7 mouse cellular contexts compared by ENCODE assay signal in genomic region chr11:45752237-45752636, GRCm38 (mm10).
DNase-seq lines count a peak whose midpoint lies in the region; ATAC-seq and TF ChIP-seq lines count a peak whose summit lies in the region.

No protein-coding gene starts in this region.

- peak; percentile 74; the same call in 1 of the 2 replicates for ATAC-seq in kidney, postnatal 0 days (replicated peaks; ENCODE audit: low FRiP score, low read depth)
- ATAC-seq in liver, embryonic 14.5 days (ENCODE audit: insufficient read depth) = 0 out of 2 replicates have a peak, but pooled peaks have one; percentile 33

- peak; percentile 19; the same call in 1 of the 2 replicates for TF ChIP-seq CTCF in bone marrow macrophage, adult 2 months (IDR thresholded peaks at IDR 0.05; ENCODE audit: low read depth, low read length)
- TF ChIP-seq CTCF in kidney, postnatal 0 days (IDR thresholded peaks at IDR 0.05; ENCODE audit: low read depth) = peak; percentile 82
- peak; percentile 74 for TF ChIP-seq CTCF in liver, embryonic 14.5 days (IDR thresholded peaks at IDR 0.05; ENCODE audit: low read depth)

- no peak for TF ChIP-seq POLR2A in bone marrow macrophage, adult 2 months (IDR thresholded peaks at IDR 0.05; ENCODE audit: borderline replicate concordance, low read depth, low read length)

- no peaks in the 10 kb centered on the region for H3K36me3 ChIP-seq in kidney, postnatal 0 days (ENCODE audit: insufficient read depth, low read length)
- H3K36me3 ChIP-seq in liver, embryonic 14.5 days (replicated peaks; ENCODE audit: control insufficient read depth, insufficient read depth, low read depth) = no peaks in the 10 kb centered on the region

- WGBS in kidney, postnatal 0 days = 35% methylated on average over 1 of the region's 1 CpGs
- 30% methylated on average over 1 of the region's 1 CpGs for WGBS in liver, embryonic 14.5 days (ENCODE audit: insufficient replicate concordance)

- no peaks in the 10 kb centered on the region for H3K9me3 ChIP-seq in kidney, postnatal 0 days (replicated peaks; ENCODE audit: low read length)
- H3K9me3 ChIP-seq in liver, embryonic 14.5 days (ENCODE audit: control insufficient read depth, low read length) = no peaks in the 10 kb centered on the region

- H3K9ac ChIP-seq in kidney, postnatal 0 days (ENCODE audit: low read depth, low read length) = no peak overlapping the region
- no peak overlapping the region for H3K9ac ChIP-seq in liver, embryonic 14.5 days (replicated peaks)

- DNase-seq in 3134 (ENCODE audit: extremely low read depth, insufficient read length, low spot score) (peak; percentile 8), 416B (ENCODE audit: low read depth) (peak; percentile 68)
- DNase-seq in gastrocnemius, postnatal 14 days = peak; percentile 24
- DNase-seq in kidney, postnatal 0 days (ENCODE audit: low spot score) = peak; percentile 89
- peak; percentile 4 to 31 (median 6) for DNase-seq in liver, embryonic 14.5 days (ENCODE audit: low read depth in 3 of 3, low spot score in 3 of 3)
- peak; percentile 62 for DNase-seq in retina, postnatal 1 day

- H3K4me3 ChIP-seq in bone marrow macrophage, adult 2 months (ENCODE audit: insufficient read depth, low read length) = no peak overlapping the region
- H3K4me3 ChIP-seq in kidney, postnatal 0 days (replicated peaks; ENCODE audit: low read depth, low read length) = no peak overlapping the region
- H3K4me3 ChIP-seq in liver, embryonic 14.5 days (ENCODE audit: insufficient read depth in 1 of 2, low read depth in 2 of 2, low read length in 2 of 2) = no peak overlapping the region

- H3K27ac ChIP-seq in bone marrow macrophage, adult 2 months (ENCODE audit: insufficient read depth, low read depth, low read length) = peak overlapping the region; percentile 80
- H3K27ac ChIP-seq in kidney, postnatal 0 days = no peak overlapping the region
- H3K27ac ChIP-seq in liver, embryonic 14.5 days = no peak overlapping the region

- no peaks in the 10 kb centered on the region for H3K27me3 ChIP-seq in kidney, postnatal 0 days (ENCODE audit: insufficient read depth, low read length)
- no peaks in the 10 kb centered on the region for H3K27me3 ChIP-seq in liver, embryonic 14.5 days (ENCODE audit: control insufficient read depth, insufficient read depth, low read length)

- TF ChIP-seq EP300 in liver, embryonic 14.5 days (IDR thresholded peaks at IDR 0.05; ENCODE audit: low read depth) = no peak

- intact Hi-C loops in gastrocnemius, postnatal 14 days (cut with DNase I; ENCODE audit: low total_unique reads) = loop anchor here (10.0 kb wide), 1 partner anchor 133 kb away; no protein-coding TSS in a partner anchor

- H3K4me2 ChIP-seq in kidney, postnatal 0 days (ENCODE audit: low read length) = no peak overlapping the region
- H3K4me2 ChIP-seq in liver, embryonic 14.5 days (ENCODE audit: low read depth) = no peak overlapping the region

- H3K4me1 ChIP-seq in bone marrow macrophage, adult 2 months (ENCODE audit: control insufficient read depth, insufficient read depth, low read length) = peaks cover 39% of the 10 kb centered on the region
- no peaks in the 10 kb centered on the region for H3K4me1 ChIP-seq in kidney, postnatal 0 days (replicated peaks; ENCODE audit: insufficient read depth, low read length)
- H3K4me1 ChIP-seq in liver, embryonic 14.5 days (replicated peaks; ENCODE audit: control insufficient read depth in 2 of 2, insufficient read depth in 2 of 2, low read length in 1 of 2) = no peaks in the 10 kb centered on the region

Comparison
In these comparisons a context has a peak if more than half of its experiments do, and no peak if none do; other contexts are left out.
1. DNase-seq: peak in every context shown above with its lines; median percentile 89 in kidney, postnatal 0 days; 68 in 416B; 62 in retina, postnatal 1 day; 24 in gastrocnemius, postnatal 14 days; 8 in 3134; 6 in liver, embryonic 14.5 days.
2. CTCF ChIP-seq: peak in every context shown above with its lines; median percentile 82 in kidney, postnatal 0 days; 74 in liver, embryonic 14.5 days; 19 in bone marrow macrophage, adult 2 months.